Mouse (Mus musculus) forebrain, postnatal 0 days (tissue): Measurements from ENCODE around the gene Prpf6. TPM values are rescaled to one million over a fixed set of nuclear protein-coding genes. Genes with fewer than 3 reads are reported as not detected.

Experiments
- ATAC-seq: fragments of 200-750 bp; cut with Nextera tagmentation; 2 replicates; pipeline ENCODE4 v1.8.0; 2017; ENCODE audit warnings: mild to moderate bottlenecking, moderate library complexity
- DNase-seq: peaks from one replicate; pipeline ENCODE4 v3.0.0-alpha.2; 2015
- H3K27ac ChIP-seq: fragments of 300-500 bp; sonication (generic); 2 replicates; pipeline ENCODE4 v1.5.1; 2014; ENCODE audit warnings: low read depth, mild to moderate bottlenecking, antibody characterized with exemption, low read length, moderate library complexity, mixed read lengths
- H3K27me3 ChIP-seq: fragments of 300-500 bp; sonication (generic); 2 replicates; pipeline ENCODE4 v1.6.1; 2014; ENCODE audit warnings: mild to moderate bottlenecking, low read length, mixed read lengths; ENCODE audit not compliant: insufficient read depth
- H3K36me3 ChIP-seq: fragments of 300-500 bp; sonication (generic); 2 replicates; pipeline ENCODE4 v1.6.1; 2014; ENCODE audit warnings: mild to moderate bottlenecking, moderate library complexity; ENCODE audit not compliant: insufficient read depth
- H3K4me1 ChIP-seq: fragments of 300-500 bp; sonication (generic); 2 replicates; pipeline ENCODE4 v1.6.1; 2014; ENCODE audit warnings: antibody characterized with exemption; ENCODE audit not compliant: insufficient read depth
- H3K4me2 ChIP-seq: fragments of 300-500 bp; sonication (generic); 2 replicates; pipeline ENCODE4 v1.6.1; 2014; ENCODE audit warnings: low read depth, mild to moderate bottlenecking, moderate library complexity
- H3K4me3 ChIP-seq: fragments of 300-500 bp; sonication (generic); 2 replicates; pipeline ENCODE4 v1.5.1; 2014; ENCODE audit warnings: low read depth, low read length, mixed read lengths
- H3K9ac ChIP-seq: fragments of 300-500 bp; sonication (generic); 2 replicates; pipeline ENCODE4 v1.6.1; 2014; ENCODE audit warnings: mild to moderate bottlenecking
- H3K9me3 ChIP-seq: fragments of 300-500 bp; sonication (generic); 2 replicates; pipeline ENCODE4 v1.6.1; 2016; ENCODE audit warnings: low read length
- CTCF ChIP-seq: sonication (generic); IDR thresholded peaks from 2 replicates; pipeline ENCODE4 v1.5.1; 2016; ENCODE audit warnings: antibody characterized with exemption, control low read depth, low read depth
- WGBS: fragments of 180-500 bp; shearing (Covaris S2); extraction: QIAGEN DNeasy Blood & Tissue Kit; methylation state at CpG from one replicate; pipeline ENCODE4 v1.1.7; 2014; 5-methylcytosine and 5-hydroxymethylcytosine counted together
- polyA plus RNA-seq: library from polyadenylated mRNA; unstranded; fragments of >200 nt; fragmentation: Nextera tagmentation; extraction: Ambion mirVana; gene quantifications from 2 replicates; pipeline ENCODE4 v1.2.1, GENCODE M21; 2015
- total RNA-seq: library from RNA; depleted of rRNA; stranded (reverse); fragments of >200 nt; gene quantifications from 2 replicates; pipeline ENCODE4 v1.2.3, GENCODE M21; 2014

Gene Prpf6
- total and polyA plus RNA-seq, 2 experiments from 2014 or later, result 46.5 to 49.6 TPM

DNA sequence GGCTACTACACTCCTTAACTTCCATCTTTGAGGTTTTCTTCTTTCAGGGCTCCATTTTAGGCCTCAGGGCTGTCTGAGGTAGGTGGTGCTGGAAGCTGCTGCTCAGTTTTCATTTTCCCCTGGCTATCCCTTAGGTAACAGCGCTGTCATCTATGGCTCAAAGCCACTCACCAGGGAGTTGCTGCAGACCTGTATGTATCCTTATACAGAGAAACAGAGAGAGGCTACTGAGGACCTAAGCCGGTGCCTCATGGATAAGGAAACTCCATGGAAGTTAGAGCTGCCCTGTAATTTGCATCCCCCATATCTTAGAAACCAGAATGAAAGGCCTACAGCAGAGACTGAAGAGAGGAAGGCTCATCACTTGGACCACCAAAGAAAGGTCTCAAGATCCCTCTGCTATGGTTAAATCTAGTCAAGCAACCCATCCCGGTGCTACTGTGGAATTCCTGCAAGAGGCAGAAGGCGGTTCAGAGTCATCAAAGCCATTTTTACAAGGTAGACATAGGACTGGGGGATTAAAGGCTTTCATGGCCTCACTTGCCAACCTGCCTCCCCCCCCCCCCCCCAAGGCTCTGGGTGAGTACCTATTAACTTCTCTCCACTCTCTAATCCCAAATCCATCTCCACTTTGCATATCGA lies 11.4 kb upstream of the Prpf6 start:
- DNase-seq, result no peak
- no peak for TF ChIP-seq CTCF
- Histone ChIP-seq H3K27ac (no peak overlapping the region), H3K9ac (peak overlapping the region; percentile 88; the same call in 1 of the 2 replicates), H3K36me3 (peaks cover 25% of the 10 kb centered on the region), H3K4me2 (peak overlapping the region; percentile 85), H3K4me3 (peak overlapping the region; percentile 73), H3K27me3 (no peaks in the 10 kb centered on the region), H3K9me3 (no peaks in the 10 kb centered on the region), H3K4me1 (peaks cover 9% of the 10 kb centered on the region; the same call in 1 of the 2 replicates)
- no peak for ATAC-seq
- 82% methylated on average over 5 of the region's 5 CpGs for WGBS

DNA sequence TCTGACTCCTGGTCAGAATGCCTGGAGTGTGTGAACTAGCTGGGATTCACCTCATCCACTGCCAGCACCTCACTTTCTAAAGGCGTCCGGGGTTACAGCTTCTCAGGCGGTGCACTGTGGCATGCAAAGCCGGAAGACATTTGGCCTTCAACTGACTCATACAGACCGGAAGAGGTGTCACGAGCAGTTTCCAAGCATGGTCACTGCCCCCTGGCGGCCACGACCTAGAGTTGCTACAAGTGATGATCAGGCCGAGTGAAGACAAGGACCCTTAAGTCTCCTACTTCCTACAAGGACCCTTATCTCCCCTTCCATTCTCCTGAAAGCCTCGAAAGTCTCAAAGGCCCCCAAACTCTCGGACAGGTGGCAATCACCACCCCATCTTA lies 10.7 kb upstream of the Prpf6 start:
- peak; percentile 86 for ATAC-seq
- 2% methylated on average over 11 of the region's 11 CpGs for WGBS

DNA sequence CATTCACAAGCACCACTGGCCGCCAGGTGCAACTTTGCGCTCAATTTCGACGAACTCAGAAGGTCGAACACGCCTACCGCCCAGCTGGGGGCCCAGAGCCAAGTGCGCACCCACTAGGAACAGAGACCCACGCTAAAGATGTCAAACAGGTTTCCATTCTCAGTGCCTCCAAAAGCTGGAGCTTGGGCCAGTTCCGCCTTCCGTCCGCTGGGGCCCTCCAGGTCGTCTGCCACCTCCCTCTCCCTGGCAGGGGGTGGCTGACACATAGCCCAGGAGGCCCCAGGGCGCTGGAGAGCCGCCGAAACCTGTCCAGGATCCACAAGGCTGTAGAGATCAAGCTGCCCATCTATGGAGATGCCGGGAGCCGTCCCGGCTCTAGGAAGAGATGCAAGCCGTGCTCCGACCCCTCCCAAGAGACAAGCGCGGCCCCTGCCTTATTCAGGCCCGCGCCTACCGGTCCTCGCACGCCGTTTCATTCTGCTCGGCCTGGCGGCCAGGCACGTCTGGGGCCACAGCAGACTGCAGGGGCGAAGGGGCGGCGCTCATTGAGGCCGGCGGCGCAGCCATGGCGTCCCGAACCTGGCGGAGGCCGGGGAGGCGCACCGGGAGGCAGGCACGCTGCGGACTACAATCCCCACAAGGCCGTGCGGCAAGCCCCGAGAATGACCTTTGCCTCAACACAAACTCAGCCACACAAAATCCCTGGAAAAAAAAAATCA lies 10.1 kb upstream of the Prpf6 start:
- Histone ChIP-seq H3K27ac (peak overlapping the region; percentile 92), H3K36me3 (peaks cover 38% of the 10 kb centered on the region), H3K4me2 (peak overlapping the region; percentile 85), H3K4me3 (peak overlapping the region; percentile 73), H3K4me1 (peaks cover 9% of the 10 kb centered on the region; the same call in 1 of the 2 replicates), H3K27me3 (no peaks in the 10 kb centered on the region), H3K9ac (peak overlapping the region; percentile 88), H3K9me3 (no peaks in the 10 kb centered on the region)
- 2% methylated on average over 49 of the region's 49 CpGs for WGBS
- peak; percentile 82 for ATAC-seq
- no peak for TF ChIP-seq CTCF
- DNase-seq, result peak; percentile 87

More for the DNA sequence above, 10.7 kb upstream of the Prpf6 start:
- peaks cover 9% of the 10 kb centered on the region; the same call in 1 of the 2 replicates for H3K4me1 ChIP-seq
- H3K4me2 ChIP-seq, result peak overlapping the region; percentile 85
- H3K9ac ChIP-seq, result peak overlapping the region; percentile 88
- TF ChIP-seq CTCF, result peak; percentile 91
- no peaks in the 10 kb centered on the region for H3K27me3 ChIP-seq
- peak; percentile 88 for DNase-seq
- H3K9me3 ChIP-seq, result no peaks in the 10 kb centered on the region
- H3K4me3 ChIP-seq, result peak overlapping the region; percentile 73
- peak overlapping the region; percentile 92 for H3K27ac ChIP-seq
- H3K36me3 ChIP-seq, result peaks cover 32% of the 10 kb centered on the region

GRCm38 (mm10) chr2:181582358-181582757 lies 9.3 kb upstream of the Prpf6 start:
- H3K27ac ChIP-seq, result peak overlapping the region; percentile 92; the same call in 1 of the 2 replicates
- DNase-seq, result no peak
- H3K27me3 ChIP-seq, result no peaks in the 10 kb centered on the region
- peak overlapping the region; percentile 85; the same call in 1 of the 2 replicates for H3K4me2 ChIP-seq
- H3K9me3 ChIP-seq, result no peaks in the 10 kb centered on the region
- peaks cover 9% of the 10 kb centered on the region; the same call in 1 of the 2 replicates for H3K4me1 ChIP-seq
- no peak overlapping the region for H3K9ac ChIP-seq
- WGBS, result 91% methylated on average over 2 of the region's 2 CpGs
- peaks cover 46% of the 10 kb centered on the region for H3K36me3 ChIP-seq
- TF ChIP-seq CTCF, result no peak
- no peak for ATAC-seq
- no peak overlapping the region for H3K4me3 ChIP-seq

- Histone ChIP-seq H3K9ac (no peak overlapping the region), H3K9me3 (no peaks in the 10 kb centered on the region), H3K36me3 (peaks cover 52% of the 10 kb centered on the region), H3K4me1 (peaks cover 9% of the 10 kb centered on the region; the same call in 1 of the 2 replicates), H3K27me3 (no peaks in the 10 kb centered on the region), H3K4me2 (no peak overlapping the region), H3K27ac (no peak overlapping the region), H3K4me3 (no peak overlapping the region)
- WGBS, result 74% methylated on average over 1 of the region's 1 CpGs
- ATAC-seq (no peak), DNase-seq (no peak)
- no peak for TF ChIP-seq CTCF
Measured at GRCm38 (mm10) chr2:181582939-181583338, 8.7 kb upstream of the Prpf6 start.

GRCm38 (mm10) chr2:181583460-181584257 lies 8.0 kb upstream of the Prpf6 start:
- Histone ChIP-seq H3K4me3 (no peak overlapping the region), H3K4me1 (peaks cover 9% of the 10 kb centered on the region; the same call in 1 of the 2 replicates), H3K27me3 (no peaks in the 10 kb centered on the region), H3K36me3 (peaks cover 59% of the 10 kb centered on the region), H3K9me3 (no peaks in the 10 kb centered on the region), H3K4me2 (no peak overlapping the region), H3K27ac (no peak overlapping the region), H3K9ac (no peak overlapping the region)
- WGBS, result 88% methylated on average over 3 of the region's 3 CpGs
- no peak for DNase-seq
- no peak for ATAC-seq
- TF ChIP-seq CTCF, result no peak
